Mouse (Mus musculus) A20 (cell line): ENCODE results near the gene Clns1a.
A peak's percentile ranks its signal among the peaks of the same experiment; 100 is the strongest.

Source experiments
- DNase-seq: peaks from one replicate; pipeline ENCODE4 v3.0.0-alpha.2; 2011; ENCODE audit warnings: low read depth, low spot score

The Clns1a gene

GRCm38 (mm10) chr7:97726778-97727177 is 30.3 kb downstream of the Clns1a start:
- DNase-seq = no peak

GRCm38 (mm10) chr7:97728666-97729614 is 32.5 kb downstream of the Clns1a start:
- DNase-seq = no peak

DNA sequence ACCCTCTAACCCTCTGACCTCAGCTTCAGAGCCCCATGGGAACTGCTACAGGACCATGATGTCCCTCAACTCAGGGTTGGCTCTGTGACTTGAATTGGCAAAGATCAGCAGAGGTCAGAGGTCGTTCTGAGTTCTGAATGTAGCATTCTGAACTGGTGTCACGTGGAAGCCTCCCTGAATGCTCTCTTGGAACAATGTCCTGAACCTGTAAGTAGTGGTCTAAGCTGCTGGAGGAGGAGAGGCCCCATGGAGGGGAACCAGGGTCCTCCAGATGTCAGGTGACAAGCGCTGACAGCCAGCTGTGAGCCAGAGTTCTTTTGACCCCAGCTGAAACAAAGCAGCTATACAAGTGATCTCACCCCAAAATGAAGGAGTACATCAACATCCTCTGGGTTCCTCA is 34.0 kb downstream of the Clns1a start:
- no peak for DNase-seq

DNA sequence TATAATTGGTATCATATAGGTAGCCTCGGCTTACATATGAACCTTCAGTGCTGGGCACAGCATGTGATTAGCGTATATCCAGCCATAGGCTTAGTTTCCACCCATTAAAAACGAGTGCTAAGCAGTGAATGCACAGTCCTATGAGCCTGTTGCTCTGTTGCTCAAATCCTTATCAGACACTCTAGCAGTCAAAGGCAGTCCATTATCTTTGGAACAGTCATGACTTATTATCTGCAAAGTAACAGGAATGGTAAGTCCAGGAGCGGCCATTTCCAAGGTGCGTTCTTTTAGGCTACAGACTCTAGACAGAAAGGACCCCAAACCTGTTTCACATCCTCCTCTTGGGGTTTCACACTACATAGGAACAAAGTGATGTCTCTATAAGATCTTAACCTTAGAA is 37.2 kb downstream of the Clns1a start:
- DNase-seq = no peak

DNA sequence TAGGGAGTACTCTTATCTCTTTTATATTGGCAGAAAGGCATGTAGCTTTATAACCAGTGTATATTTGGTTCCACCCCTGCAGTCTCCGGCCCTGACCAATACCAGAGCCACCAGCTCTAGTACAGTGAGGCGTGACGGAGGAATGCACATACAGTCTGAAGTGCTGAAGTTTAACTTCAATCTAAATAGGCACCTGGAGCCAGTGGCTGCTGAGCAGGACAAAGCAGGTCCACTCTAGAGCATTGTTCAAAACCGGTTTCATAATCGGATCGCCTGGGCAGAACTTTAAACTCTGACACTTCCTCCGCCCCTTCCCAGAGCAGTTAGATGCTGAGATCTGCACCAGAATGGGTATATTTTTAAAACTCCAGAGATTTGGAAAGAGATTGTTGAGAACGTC is 38.6 kb downstream of the Clns1a start:
- no peak for DNase-seq

DNA sequence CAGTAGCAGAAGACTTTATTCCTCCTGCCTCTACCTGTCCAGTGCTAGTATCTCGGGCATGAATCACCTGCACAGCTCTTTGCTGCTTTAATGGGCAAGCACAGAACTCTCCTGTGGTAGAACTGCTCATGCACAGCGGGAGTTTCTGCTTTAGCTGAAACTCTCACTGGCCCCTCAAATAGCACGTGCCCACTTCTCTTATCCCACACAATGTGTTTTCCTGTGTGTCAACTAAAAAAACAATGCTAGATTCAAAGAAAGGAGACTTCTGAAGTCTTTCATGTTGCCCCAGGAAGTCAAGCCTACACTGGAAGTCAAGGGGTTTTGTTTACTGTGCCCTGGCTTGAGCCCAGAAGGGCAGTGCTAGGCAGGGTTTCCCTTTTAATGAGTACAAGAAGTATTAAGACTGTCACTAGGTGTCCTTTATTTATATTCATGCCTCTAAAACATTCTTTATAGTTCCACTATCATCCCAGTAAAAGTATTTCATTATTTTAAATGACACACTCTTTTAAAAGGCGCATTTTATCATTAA is 39.5 kb downstream of the Clns1a start:
- peak; percentile 40 for DNase-seq

DNA sequence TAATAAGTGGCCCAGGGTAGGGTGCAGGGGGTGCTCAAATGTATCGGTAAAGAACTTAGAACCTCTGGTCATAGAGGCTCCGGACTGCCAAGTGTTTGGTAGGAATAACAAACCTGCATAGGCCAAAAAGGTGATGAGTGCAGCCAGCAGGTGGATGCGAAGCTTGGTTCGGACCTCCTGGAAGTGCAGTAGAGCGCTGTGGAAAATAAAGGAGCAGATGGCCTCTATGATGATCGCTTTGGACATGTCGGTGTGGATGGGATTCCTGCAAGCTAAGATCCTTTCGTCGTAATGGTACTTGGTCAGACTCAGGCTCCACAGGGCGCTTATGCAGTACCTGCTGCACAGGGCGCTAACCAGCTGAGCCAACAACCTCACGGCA is 40.8 kb downstream of the Clns1a start:
- DNase-seq = no peak

DNA sequence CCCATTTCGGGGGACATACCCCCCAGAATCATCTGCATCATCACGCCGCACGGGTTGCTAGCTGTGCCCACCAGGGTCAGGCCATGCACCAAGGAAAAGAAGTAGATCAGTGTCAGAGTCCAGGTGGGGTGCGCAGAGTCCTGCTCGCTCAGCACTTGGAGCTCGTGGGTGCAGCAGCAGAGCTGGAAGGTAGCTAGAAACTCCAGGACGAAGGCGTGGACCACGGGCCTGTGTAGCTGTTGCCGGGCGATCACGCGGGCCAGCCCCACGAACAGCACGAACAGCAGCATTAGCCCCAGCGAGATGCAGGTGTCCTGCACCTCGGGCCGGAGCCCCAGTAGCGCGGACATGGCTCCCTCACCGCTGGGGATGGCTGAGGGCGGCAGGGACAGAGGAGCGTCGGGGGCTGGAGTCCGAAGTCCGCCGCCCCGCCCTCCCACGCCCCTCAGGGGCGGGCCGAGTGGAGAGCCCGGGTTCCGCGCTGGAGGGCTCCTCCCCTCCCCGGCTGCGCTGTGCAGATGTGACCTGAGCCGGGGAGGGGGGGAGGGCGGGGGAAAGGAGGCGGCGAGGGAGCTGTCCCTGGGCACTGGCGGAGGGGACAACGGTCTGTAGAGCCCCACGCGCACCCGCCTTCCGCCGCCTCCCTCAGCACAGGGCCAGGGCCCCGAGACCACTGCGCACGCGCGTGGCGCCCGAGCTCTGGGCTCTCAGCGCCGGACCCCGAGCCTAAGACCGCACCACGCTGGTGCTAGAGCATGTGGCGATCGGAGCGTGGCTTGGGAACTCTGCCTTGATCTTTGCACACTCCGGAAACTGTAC is 41.4 kb downstream of the Clns1a start, which contains the start of gene Aqp11:
Gene Aqp11 (minus strand): TSS at position 652 of the 819 bp plus-strand sequence.
- DNase-seq = peak; percentile 90

DNA sequence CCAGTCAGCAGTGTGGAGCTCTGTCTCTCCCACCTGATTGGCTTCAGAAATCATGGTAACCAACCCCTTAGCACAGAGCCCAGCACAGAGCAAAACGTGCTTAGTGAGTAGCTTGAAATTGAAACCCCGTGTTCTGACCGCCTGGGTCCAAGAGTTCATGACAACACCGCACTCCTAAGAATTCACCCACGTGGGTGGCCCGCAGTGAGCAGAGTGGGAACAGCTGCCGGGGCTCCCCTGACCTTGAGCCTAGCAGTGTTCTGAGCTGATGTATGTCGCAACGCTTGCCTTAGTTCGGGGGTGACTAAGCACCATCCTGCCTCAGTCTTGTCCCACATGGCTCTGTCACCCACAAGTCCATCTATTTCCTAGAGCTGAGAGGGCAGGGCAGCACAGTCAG is 44.5 kb downstream of the Clns1a start:
- DNase-seq = no peak

GRCm38 (mm10) chr7:97741756-97742291 is 45.4 kb downstream of the Clns1a start:
- no peak for DNase-seq

- peak; percentile 66 for DNase-seq
These were observed 48.9 kb downstream of the Clns1a start for GRCm38 (mm10) chr7:97745299-97745698.

GRCm38 (mm10) chr7:97747176-97747707 is 50.8 kb downstream of the Clns1a start:
- DNase-seq = no peak

DNA sequence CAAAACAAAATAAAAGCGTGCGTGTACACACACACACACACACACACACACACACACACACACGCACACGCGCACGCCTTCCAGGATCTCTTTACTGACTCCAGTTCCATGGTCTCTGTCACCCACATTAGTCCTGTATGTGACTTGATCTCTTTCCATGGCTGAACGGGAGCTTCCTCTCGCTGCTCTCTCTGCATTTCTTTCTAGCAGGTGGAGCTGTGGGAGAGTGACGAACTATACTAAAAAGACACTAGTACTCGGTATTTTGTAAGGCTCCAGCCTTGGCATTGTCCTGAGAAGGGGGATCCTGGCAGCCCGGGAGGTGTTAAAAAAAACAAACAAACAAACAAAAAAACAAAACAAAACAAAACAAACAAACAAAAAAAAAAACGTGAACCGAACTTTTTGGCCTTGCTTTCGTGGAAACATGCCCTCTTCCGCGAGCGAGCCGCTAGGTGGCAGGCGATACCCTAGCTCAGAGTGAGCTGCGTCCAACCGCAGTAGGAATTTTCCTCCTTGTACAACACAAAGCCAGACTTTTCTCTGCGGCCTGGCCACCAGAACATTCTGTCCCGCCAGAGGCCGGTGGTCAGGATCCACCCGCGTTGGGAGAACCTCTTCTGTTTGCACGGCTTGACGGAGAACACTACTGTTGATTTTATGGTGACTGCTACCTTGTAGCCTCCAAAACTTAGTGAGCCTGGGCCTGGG is 51.5 kb downstream of the Clns1a start:
- peak; percentile 78 for DNase-seq

GRCm38 (mm10) chr7:97748527-97749206 is 52.2 kb downstream of the Clns1a start:
- no peak for DNase-seq

DNA sequence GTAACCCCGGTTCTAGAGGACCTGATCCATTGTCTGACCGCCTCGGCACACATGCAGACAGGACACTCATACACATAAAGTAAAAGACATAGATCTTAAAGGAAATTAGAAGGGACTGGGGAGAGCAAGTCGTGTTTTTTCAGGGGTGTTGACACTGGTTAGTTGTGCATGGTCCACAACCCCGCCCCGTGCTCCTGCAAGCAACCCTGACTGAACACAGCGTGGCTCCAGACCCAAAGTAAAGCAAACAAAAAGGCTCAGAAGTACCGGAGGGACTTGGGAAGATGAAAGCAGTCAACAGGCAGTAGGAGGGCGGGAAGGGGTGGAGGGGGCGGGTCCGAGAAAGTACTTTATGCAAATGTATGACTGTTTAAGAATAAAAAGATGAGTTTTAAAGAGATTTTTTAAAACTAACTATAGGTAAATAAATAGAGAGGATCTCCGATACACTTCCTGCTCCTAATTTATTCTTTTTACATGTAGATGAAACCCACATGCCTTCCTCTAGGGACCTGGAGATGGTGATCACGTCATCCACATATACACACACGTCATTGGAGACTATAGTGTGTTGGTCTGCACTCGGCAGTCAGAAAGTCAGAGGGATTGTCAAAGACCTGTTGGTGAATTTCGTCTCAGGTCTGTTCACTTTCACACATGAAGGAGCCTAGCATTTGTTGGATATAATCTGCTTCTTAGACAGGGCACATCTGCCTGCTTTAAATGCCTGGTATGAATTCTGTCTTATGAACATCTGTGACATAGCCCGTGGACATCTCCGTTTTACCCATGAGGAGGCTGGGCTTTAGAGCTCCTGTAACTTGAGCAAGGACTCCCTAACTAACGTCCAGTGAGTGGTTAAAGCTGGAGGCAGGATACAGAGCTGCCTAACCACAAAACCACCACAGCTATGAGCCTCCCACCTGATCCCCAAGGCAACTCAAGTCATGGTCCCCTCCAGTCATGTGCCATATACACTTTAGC is 53.1 kb downstream of the Clns1a start:
- DNase-seq = peak; percentile 84

DNA sequence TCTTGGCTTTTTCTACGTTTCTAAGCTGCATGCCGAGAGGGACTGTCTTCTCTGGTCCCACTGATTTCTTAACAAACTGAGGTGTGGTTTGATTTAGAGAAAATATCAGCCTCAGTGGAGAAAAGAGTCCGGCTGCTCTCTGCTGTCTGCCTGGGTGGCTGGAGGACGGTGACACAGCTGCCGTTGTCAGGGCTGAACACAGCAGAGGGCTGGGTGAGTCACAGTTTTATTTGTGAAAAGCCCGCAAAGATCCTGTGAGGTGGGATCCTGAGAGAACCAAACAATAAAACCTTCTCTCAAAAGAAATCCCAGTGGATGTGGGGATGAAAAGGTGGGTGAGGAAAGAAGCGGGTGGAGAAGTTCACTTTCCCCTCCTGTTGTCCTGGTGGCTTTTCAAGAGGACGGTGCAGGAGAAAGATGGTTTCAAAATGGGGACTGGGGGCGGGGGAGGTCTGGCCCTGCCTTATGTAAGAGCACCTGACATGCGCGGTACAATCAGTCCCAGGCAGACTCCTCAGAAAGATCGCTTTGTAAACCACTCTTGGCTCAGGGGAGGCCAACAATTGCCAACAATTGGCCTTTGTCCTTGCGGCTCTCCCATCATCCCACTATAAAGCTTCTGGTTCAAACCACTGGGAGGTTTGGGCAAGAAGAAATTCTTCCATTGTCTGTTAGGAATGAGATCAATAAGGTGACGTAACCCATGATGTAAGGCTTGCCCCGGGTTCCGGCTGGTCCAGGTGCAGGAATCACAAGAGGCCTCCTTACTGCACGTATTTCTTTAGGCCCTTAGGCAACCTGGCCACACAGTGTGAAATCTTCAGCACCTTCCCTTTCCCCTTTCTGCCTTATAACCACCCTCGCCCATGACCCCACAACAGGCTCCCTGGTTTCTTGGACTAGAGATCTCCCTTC is 60.8 kb downstream of the Clns1a start:
- no peak for DNase-seq

- DNase-seq = no peak
These were observed 68.2 kb downstream of the Clns1a start for GRCm38 (mm10) chr7:97764591-97764990.
